Mouse (Mus musculus): ENCODE results near the gene Rgl1. TPM values are rescaled to one million over a fixed set of nuclear protein-coding genes. Genes with fewer than 3 reads are reported as not detected.

The Rgl1 gene
- polyA plus RNA-seq, 2 experiments, result 5.4 to 8.6 TPM

- Histone ChIP-seq H3K36me3 (replicated peaks; ENCODE audit: control insufficient read depth, insufficient read depth, low read depth) (no peaks in the 10 kb centered on the region), H3K9ac (replicated peaks) (no peak overlapping the region), H3K4me3 (ENCODE audit: insufficient read depth in 1 of 2, low read depth in 2 of 2, low read length in 2 of 2) (no peak overlapping the region), H3K4me1 (replicated peaks; ENCODE audit: control insufficient read depth in 2 of 2, insufficient read depth in 2 of 2, low read length in 1 of 2) (no peaks in the 10 kb centered on the region), H3K9me3 (ENCODE audit: control insufficient read depth, low read length) (no peaks in the 10 kb centered on the region), H3K27me3 (ENCODE audit: control insufficient read depth, insufficient read depth, low read length) (no peaks in the 10 kb centered on the region), H3K27ac (no peak overlapping the region), H3K4me2 (ENCODE audit: low read depth) (no peak overlapping the region)
- 62% methylated on average over 2 of the region's 2 CpGs for WGBS (ENCODE audit: insufficient replicate concordance)
- no peak for ATAC-seq (ENCODE audit: insufficient read depth)
- no peak for TF ChIP-seq CTCF (IDR thresholded peaks at IDR 0.05; ENCODE audit: low read depth)
- TF ChIP-seq EP300 (IDR thresholded peaks at IDR 0.05; ENCODE audit: low read depth), result no peak
- no peak for DNase-seq (ENCODE audit: low read depth in 3 of 3, low spot score in 3 of 3)
Observed at GRCm38 (mm10) chr1:152550544-152550943, 215.6 kb downstream of the Rgl1 start.

- H3K9ac ChIP-seq (replicated peaks), result no peak overlapping the region
- H3K4me3 ChIP-seq (ENCODE audit: insufficient read depth in 1 of 2, low read depth in 2 of 2, low read length in 2 of 2), result no peak overlapping the region
- H3K27ac ChIP-seq, result no peak overlapping the region
- H3K4me2 ChIP-seq (ENCODE audit: low read depth), result no peak overlapping the region
- DNase-seq (ENCODE audit: low read depth in 3 of 3, low spot score in 3 of 3) (no peak), ATAC-seq (ENCODE audit: insufficient read depth) (no peak)
- H3K27me3 ChIP-seq (ENCODE audit: control insufficient read depth, insufficient read depth, low read length), result no peaks in the 10 kb centered on the region
- no peaks in the 10 kb centered on the region for H3K36me3 ChIP-seq (replicated peaks; ENCODE audit: control insufficient read depth, insufficient read depth, low read depth)
- no peaks in the 10 kb centered on the region for H3K4me1 ChIP-seq (replicated peaks; ENCODE audit: control insufficient read depth in 2 of 2, insufficient read depth in 2 of 2, low read length in 1 of 2)
- no peaks in the 10 kb centered on the region for H3K9me3 ChIP-seq (ENCODE audit: control insufficient read depth, low read length)
- TF ChIP-seq EP300 (IDR thresholded peaks at IDR 0.05; ENCODE audit: low read depth), result no peak
- no peak for TF ChIP-seq CTCF (IDR thresholded peaks at IDR 0.05; ENCODE audit: low read depth)
- 74% methylated on average over 13 of the region's 13 CpGs for WGBS (ENCODE audit: insufficient replicate concordance)
Observed at GRCm38 (mm10) chr1:152549061-152549738, 217.0 kb downstream of the Rgl1 start.

- WGBS (ENCODE audit: insufficient replicate concordance), result 41% methylated on average over 2 of the region's 2 CpGs
- H3K4me2 ChIP-seq (ENCODE audit: low read depth), result no peak overlapping the region
- H3K4me3 ChIP-seq (ENCODE audit: insufficient read depth in 1 of 2, low read depth in 2 of 2, low read length in 2 of 2), result no peak overlapping the region
- H3K9ac ChIP-seq (replicated peaks), result no peak overlapping the region
- DNase-seq (ENCODE audit: low read depth in 3 of 3, low spot score in 3 of 3) (no peak), ATAC-seq (ENCODE audit: insufficient read depth) (no peak)
- TF ChIP-seq EP300 (IDR thresholded peaks at IDR 0.05; ENCODE audit: low read depth), result no peak
- TF ChIP-seq CTCF (IDR thresholded peaks at IDR 0.05; ENCODE audit: low read depth), result no peak
- H3K27me3 ChIP-seq (ENCODE audit: control insufficient read depth, insufficient read depth, low read length), result no peaks in the 10 kb centered on the region
- H3K36me3 ChIP-seq (replicated peaks; ENCODE audit: control insufficient read depth, insufficient read depth, low read depth), result no peaks in the 10 kb centered on the region
- H3K9me3 ChIP-seq (ENCODE audit: control insufficient read depth, low read length), result no peaks in the 10 kb centered on the region
- H3K4me1 ChIP-seq (replicated peaks; ENCODE audit: control insufficient read depth in 2 of 2, insufficient read depth in 2 of 2, low read length in 1 of 2), result no peaks in the 10 kb centered on the region
- no peak overlapping the region for H3K27ac ChIP-seq
Observed at GRCm38 (mm10) chr1:152543449-152544159, 222.5 kb downstream of the Rgl1 start.

GRCm38 (mm10) chr1:152542747-152543378 lies 223.3 kb downstream of the Rgl1 start:
- Histone ChIP-seq H3K4me3 (ENCODE audit: insufficient read depth in 1 of 2, low read depth in 2 of 2, low read length in 2 of 2) (no peak overlapping the region), H3K9ac (replicated peaks) (no peak overlapping the region), H3K4me1 (replicated peaks; ENCODE audit: control insufficient read depth in 2 of 2, insufficient read depth in 2 of 2, low read length in 1 of 2) (no peaks in the 10 kb centered on the region), H3K9me3 (ENCODE audit: control insufficient read depth, low read length) (no peaks in the 10 kb centered on the region), H3K27ac (no peak overlapping the region), H3K36me3 (replicated peaks; ENCODE audit: control insufficient read depth, insufficient read depth, low read depth) (no peaks in the 10 kb centered on the region), H3K27me3 (ENCODE audit: control insufficient read depth, insufficient read depth, low read length) (no peaks in the 10 kb centered on the region), H3K4me2 (ENCODE audit: low read depth) (no peak overlapping the region)
- ATAC-seq (ENCODE audit: insufficient read depth), result no peak
- no peak for DNase-seq (ENCODE audit: low read depth in 3 of 3, low spot score in 3 of 3)
- 68% methylated on average over 6 of the region's 6 CpGs for WGBS (ENCODE audit: insufficient replicate concordance)
- TF ChIP-seq CTCF (IDR thresholded peaks at IDR 0.05; ENCODE audit: low read depth) (no peak), EP300 (IDR thresholded peaks at IDR 0.05; ENCODE audit: low read depth) (no peak)

GRCm38 (mm10) chr1:152540304-152540887 lies 225.8 kb downstream of the Rgl1 start:
- no peak for TF ChIP-seq CTCF (IDR thresholded peaks at IDR 0.05; ENCODE audit: low read depth)
- TF ChIP-seq EP300 (IDR thresholded peaks at IDR 0.05; ENCODE audit: low read depth), result no peak
- H3K27me3 ChIP-seq (ENCODE audit: control insufficient read depth, insufficient read depth, low read length), result no peaks in the 10 kb centered on the region
- no peaks in the 10 kb centered on the region for H3K36me3 ChIP-seq (replicated peaks; ENCODE audit: control insufficient read depth, insufficient read depth, low read depth)
- no peak overlapping the region for H3K4me2 ChIP-seq (ENCODE audit: low read depth)
- ATAC-seq (ENCODE audit: insufficient read depth) (no peak), DNase-seq (ENCODE audit: low read depth in 3 of 3, low spot score in 3 of 3) (no peak)
- WGBS (ENCODE audit: insufficient replicate concordance), result 46% methylated on average over 3 of the region's 3 CpGs
- H3K4me1 ChIP-seq (replicated peaks; ENCODE audit: control insufficient read depth in 2 of 2, insufficient read depth in 2 of 2, low read length in 1 of 2), result no peaks in the 10 kb centered on the region
- no peak overlapping the region for H3K9ac ChIP-seq (replicated peaks)
- no peaks in the 10 kb centered on the region for H3K9me3 ChIP-seq (ENCODE audit: control insufficient read depth, low read length)
- no peak overlapping the region for H3K4me3 ChIP-seq (ENCODE audit: insufficient read depth in 1 of 2, low read depth in 2 of 2, low read length in 2 of 2)
- H3K27ac ChIP-seq, result no peak overlapping the region
